Mouse (Mus musculus) MEL (cell line): Measurements from ENCODE around the gene Thoc3. TPM values are rescaled to one million over a fixed set of nuclear protein-coding genes. Genes with fewer than 3 reads are reported as not detected.
A peak's percentile ranks its signal among the peaks of the same experiment; 100 is the strongest.

Experiments
- DNase-seq: peaks from one replicate; pipeline ENCODE4 v3.0.0; 2011; ENCODE audit warnings: low read depth, low spot score
- H3K27ac ChIP-seq: 2 replicates; pipeline ENCODE4 v1.5.1; 2012; ENCODE audit warnings: low read depth, mild to moderate bottlenecking, control low read depth, low read length, moderate library complexity; ENCODE audit not compliant: control insufficient read depth
- H3K27me3 ChIP-seq, 2 experiments: fragments of 150-350 bp in 1 of 2; sonication (generic) in 1 of 2; 2 replicates each; pipeline ENCODE4 v1.6.1; 2012; ENCODE audit warnings: low read length in 2 of 2, mild to moderate bottlenecking in 2 of 2, improper control_type of control experiment in 1 of 2, moderate library complexity in 1 of 2; ENCODE audit not compliant: insufficient read depth in 2 of 2, control insufficient read depth in 1 of 2
- H3K36me3 ChIP-seq, 2 experiments: 2 replicates each; pipeline ENCODE4 v1.6.1; 2012 to 2014; ENCODE audit warnings: low read length in 2 of 2, improper control_type of control experiment in 1 of 2, inconsistent platforms in 1 of 2, mild to moderate bottlenecking in 1 of 2; ENCODE audit not compliant: insufficient read depth in 2 of 2, control insufficient read depth in 1 of 2
- H3K4me1 ChIP-seq, 2 experiments: fragments of 150-350 bp in 1 of 2; sonication (generic) in 1 of 2; 2 replicates each; pipeline ENCODE4 v1.6.1; 2012; ENCODE audit warnings: low read length in 2 of 2, improper control_type of control experiment in 1 of 2, mild to moderate bottlenecking in 1 of 2; ENCODE audit not compliant: insufficient read depth in 2 of 2, control insufficient read depth in 1 of 2
- H3K4me3 ChIP-seq, 2 experiments: fragments of 150-350 bp in 1 of 2; sonication (generic) in 1 of 2; 2 replicates each; pipeline ENCODE4 v1.5.1; 2012; ENCODE audit warnings: low read depth in 2 of 2, low read length in 2 of 2, mild to moderate bottlenecking in 2 of 2, moderate library complexity in 2 of 2, control low read depth in 1 of 2, improper control_type of control experiment in 1 of 2; ENCODE audit not compliant: control insufficient read depth in 1 of 2, insufficient read depth in 1 of 2
- H3K79me2 ChIP-seq: 2 replicates; pipeline ENCODE4 v1.6.1; 2012; ENCODE audit warnings: mild to moderate bottlenecking, low read length, moderate library complexity; ENCODE audit not compliant: control insufficient read depth, poor library complexity, insufficient read depth
- H3K9ac ChIP-seq: 2 replicates; pipeline ENCODE4 v1.6.1; 2012; ENCODE audit warnings: low read depth, mild to moderate bottlenecking, control low read depth, low read length, moderate library complexity; ENCODE audit not compliant: control insufficient read depth, poor library complexity, severe bottlenecking
- H3K9me3 ChIP-seq: fragments of 150-350 bp; sonication (generic); replicated peaks from 2 replicates; pipeline ENCODE4 v1.6.1; 2012; ENCODE audit warnings: mild to moderate bottlenecking, low read length, improper control_type of control experiment, moderate library complexity; ENCODE audit not compliant: insufficient read depth
- BHLHE40 ChIP-seq: IDR thresholded peaks from 2 replicates; pipeline ENCODE4 v1.6.1; 2012; ENCODE audit warnings: low read depth, mild to moderate bottlenecking, inconsistent platforms, low read length, improper control_type of control experiment, borderline replicate concordance
- CHD2 ChIP-seq: IDR thresholded peaks from 2 replicates; pipeline ENCODE4 v1.6.1; 2011; ENCODE audit warnings: low read length, improper control_type of control experiment
- CTCF ChIP-seq, 3 experiments: IDR thresholded peaks in 2 of 3; conservative IDR thresholded peaks in 1 of 3; 2 replicates each; pipeline ENCODE4 v1.5.1; 2011 to 2012; ENCODE audit warnings: low read length in 3 of 3, low read depth in 2 of 3, mild to moderate bottlenecking in 2 of 3, improper control_type of control experiment in 1 of 3, inconsistent platforms in 1 of 3, mixed read lengths in 1 of 3, moderate library complexity in 1 of 3; ENCODE audit not compliant: control insufficient read depth in 1 of 3, insufficient read depth in 1 of 3, poor library complexity in 1 of 3, severe bottlenecking in 1 of 3
- E2F4 ChIP-seq: IDR thresholded peaks from 2 replicates; pipeline ENCODE4 v1.6.1; 2011; ENCODE audit warnings: low read depth, low read length, improper control_type of control experiment, borderline replicate concordance
- EP300 ChIP-seq, 2 experiments: IDR thresholded peaks; 2 replicates each; pipeline ENCODE4 v1.6.1; 2011; ENCODE audit warnings: improper control_type of control experiment in 2 of 2, low read length in 2 of 2, low read depth in 1 of 2, mild to moderate bottlenecking in 1 of 2
- GABPA ChIP-seq: IDR thresholded peaks from 2 replicates; pipeline ENCODE4 v1.6.1; 2012; ENCODE audit warnings: low read depth, mild to moderate bottlenecking, inconsistent platforms, low read length, improper control_type of control experiment, moderate library complexity
- GATA1 ChIP-seq: IDR thresholded peaks from 2 replicates; pipeline ENCODE4 v1.6.1; 2011; ENCODE audit warnings: low read depth, low read length, improper control_type of control experiment
- JUND ChIP-seq: IDR thresholded peaks from 2 replicates; pipeline ENCODE4 v1.6.1; 2011; ENCODE audit warnings: low read depth, mild to moderate bottlenecking, improper control_type of control experiment, low read length
- KAT2A ChIP-seq: conservative IDR thresholded peaks from 2 replicates; pipeline ENCODE4 v1.6.1; 2012; ENCODE audit warnings: low read depth, low read length, improper control_type of control experiment, inconsistent platforms
- MAFK ChIP-seq: IDR thresholded peaks from 2 replicates; pipeline ENCODE4 v1.6.1; 2011; ENCODE audit warnings: low read depth, mild to moderate bottlenecking, low read length, improper control_type of control experiment, borderline replicate concordance
- MAX ChIP-seq: IDR thresholded peaks from 2 replicates; pipeline ENCODE4 v1.6.1; 2011; ENCODE audit warnings: low read length, improper control_type of control experiment
- MEF2A ChIP-seq: IDR thresholded peaks from 2 replicates; pipeline ENCODE4 v1.6.1; 2014; ENCODE audit warnings: low read depth, mild to moderate bottlenecking, inconsistent platforms, low read length, improper control_type of control experiment; ENCODE audit not compliant: poor library complexity, insufficient replicate concordance, severe bottlenecking; ENCODE audit errors: extremely low read depth
- MXI1 ChIP-seq: IDR thresholded peaks from 2 replicates; pipeline ENCODE4 v1.6.1; 2011; ENCODE audit warnings: mild to moderate bottlenecking, low read depth, low read length, improper control_type of control experiment
- MYB ChIP-seq: IDR thresholded peaks from 2 replicates; pipeline ENCODE4 v1.6.1; 2011; ENCODE audit warnings: mild to moderate bottlenecking, low read depth, low read length, improper control_type of control experiment
- NELFE ChIP-seq: IDR thresholded peaks from 2 replicates; pipeline ENCODE4 v1.6.1; 2011; ENCODE audit warnings: low read depth, low read length, improper control_type of control experiment
- NRF1 ChIP-seq: IDR thresholded peaks from 2 replicates; pipeline ENCODE4 v1.6.1; 2014; ENCODE audit warnings: low read depth, mild to moderate bottlenecking, inconsistent platforms, low read length, improper control_type of control experiment, moderate library complexity; ENCODE audit not compliant: poor library complexity, insufficient read depth, severe bottlenecking
- POLR2A ChIP-seq, 2 experiments: IDR thresholded peaks; 2 replicates each; pipeline ENCODE4 v1.6.1; 2011 to 2012; ENCODE audit warnings: low read length in 2 of 2, mild to moderate bottlenecking in 2 of 2, control low read depth in 1 of 2, improper control_type of control experiment in 1 of 2, low read depth in 1 of 2, moderate library complexity in 1 of 2; ENCODE audit not compliant: control insufficient read depth in 1 of 2, insufficient read depth in 1 of 2, poor library complexity in 1 of 2
- POLR2AphosphoS2 ChIP-seq: IDR thresholded peaks from 2 replicates; pipeline ENCODE4 v1.6.1; 2011; ENCODE audit warnings: low read length, improper control_type of control experiment
- POLR2AphosphoS5 ChIP-seq: IDR thresholded peaks from 2 replicates; pipeline ENCODE4 v1.6.1; 2012; ENCODE audit warnings: low read depth, borderline replicate concordance, mild to moderate bottlenecking, inconsistent platforms, low read length, moderate library complexity, mixed read lengths
- RAD21 ChIP-seq: IDR thresholded peaks from 2 replicates; pipeline ENCODE4 v1.6.1; 2011; ENCODE audit warnings: mild to moderate bottlenecking, low read depth, low read length, improper control_type of control experiment
- SIN3A ChIP-seq: IDR thresholded peaks from 2 replicates; pipeline ENCODE4 v1.6.1; 2012; ENCODE audit warnings: low read length, improper control_type of control experiment, inconsistent platforms
- TAL1 ChIP-seq: IDR thresholded peaks from 2 replicates; pipeline ENCODE4 v1.6.1; 2012; ENCODE audit warnings: mild to moderate bottlenecking, inconsistent platforms, low read length, moderate library complexity, mixed read lengths
- UBTF ChIP-seq: IDR thresholded peaks from 2 replicates; pipeline ENCODE4 v1.6.1; 2012; ENCODE audit warnings: low read depth, mild to moderate bottlenecking, inconsistent platforms, low read length, improper control_type of control experiment, moderate library complexity, borderline replicate concordance; ENCODE audit not compliant: insufficient read depth
- USF2 ChIP-seq, 2 experiments: IDR thresholded peaks; 2 replicates each; pipeline ENCODE4 v1.6.1; 2011 to 2012; ENCODE audit warnings: improper control_type of control experiment in 2 of 2, low read length in 2 of 2, borderline replicate concordance in 1 of 2, inconsistent platforms in 1 of 2, low read depth in 1 of 2, mild to moderate bottlenecking in 1 of 2; ENCODE audit not compliant: insufficient read depth in 1 of 2
- ZKSCAN1 ChIP-seq: IDR thresholded peaks from 2 replicates; pipeline ENCODE4 v1.6.1; 2012; ENCODE audit warnings: low read depth, mild to moderate bottlenecking, inconsistent platforms, low read length, improper control_type of control experiment, moderate library complexity
- ZMIZ1 ChIP-seq: IDR thresholded peaks from 2 replicates; pipeline ENCODE4 v1.6.1; 2012; ENCODE audit warnings: low read depth, mild to moderate bottlenecking, inconsistent platforms, low read length, improper control_type of control experiment, moderate library complexity
- ZNF384 ChIP-seq: IDR thresholded peaks from 2 replicates; pipeline ENCODE4 v1.6.1; 2012; ENCODE audit warnings: low read depth, mild to moderate bottlenecking, inconsistent platforms, low read length, improper control_type of control experiment
- polyA plus RNA-seq, 2 experiments: library from polyadenylated mRNA; stranded (reverse) in 1 of 2; unstranded in 1 of 2; fragments of >175 nt in 1 of 2; fragments of >200 nt in 1 of 2; gene quantifications; 2 replicates each; pipeline versions ENCODE4 v1.2.1 to v1.2.4; 2012; ENCODE audit warnings: low replicate concordance in 2 of 2, low read depth in 1 of 2; ENCODE audit not compliant: insufficient read length in 2 of 2, insufficient read depth in 1 of 2, missing spikeins in 1 of 2
- total RNA-seq: library from RNA; depleted of rRNA; stranded (reverse); fragments of 300-350 nt; gene quantifications from 2 replicates; pipeline ENCODE4 v1.2.3, GENCODE M21; 2012

Thoc3 gene
- total and polyA plus RNA-seq, 3 experiments = 94.0 to 109 TPM; not detected in 1

GRCm38 (mm10) chr13:54504611-54505260, 36.1 kb upstream of the Thoc3 start:
- H3K9me3 ChIP-seq = no peaks in the 10 kb centered on the region
- peak overlapping the region; percentile 76 for H3K9ac ChIP-seq
- no peaks in the 10 kb centered on the region for H3K27me3 ChIP-seq
- peaks cover 13 to 14% of the 10 kb centered on the region in 2 experiments for H3K4me1 ChIP-seq
- H3K79me2 ChIP-seq = peaks cover 14% of the 10 kb centered on the region
- TF ChIP-seq UBTF = no peak
- H3K36me3 ChIP-seq = peaks cover 0 to 23% of the 10 kb centered on the region in 2 experiments; a peak in 3 of 4 replicates
- peak overlapping the region; percentile 68 to 86 for H3K4me3 ChIP-seq
- no peak overlapping the region for H3K27ac ChIP-seq
- DNase-seq = peak; percentile 57

GRCm38 (mm10) chr13:54503604-54504521, 35.2 kb upstream of the Thoc3 start, which contains the start of gene Simc1:
TSS of gene Simc1 (plus strand) at chr13:54503779.
- Histone ChIP-seq H3K4me1 (peaks cover 13 to 14% of the 10 kb centered on the region in 2 experiments), H3K36me3 (peaks cover 0 to 23% of the 10 kb centered on the region in 2 experiments; a peak in 3 of 4 replicates), H3K4me3 (peak within 1 kb of the TSS; percentile 68 to 86), H3K9me3 (no peaks in the 10 kb centered on the region), H3K27me3 (no peaks in the 10 kb centered on the region), H3K9ac (peak within 1 kb of the TSS; percentile 76), H3K27ac (peak within 1 kb of the TSS; percentile 19; the same call in 1 of the 2 replicates), H3K79me2 (peaks cover 14% of the 10 kb centered on the region)
- peak; percentile 77 for DNase-seq
- TF ChIP-seq USF2 (IDR thresholded peaks at IDR 0.05; ENCODE audit: borderline replicate concordance in 1 of 2, insufficient read depth in 1 of 2, low read depth in 1 of 2, low read length in 2 of 2) (no peak), KAT2A (no peak), ZMIZ1 (peak; percentile 97), E2F4 (no peak), MAFK (no peak), UBTF (0 out of 2 replicates have a peak, but pooled peaks have one; percentile 84), TAL1 (no peak), CHD2 (no peak), MXI1 (peak; percentile 88), NELFE (peak; percentile 90), RAD21 (no peak), SIN3A (peak; percentile 57), JUND (no peak), CTCF (IDR thresholded peaks at IDR 0.05 in 2 of 3, conservative IDR thresholded peaks at IDR 0.05 in 1 of 3; ENCODE audit: control insufficient read depth in 1 of 3, insufficient read depth in 1 of 3, low read depth in 2 of 3, low read length in 3 of 3, poor library complexity in 1 of 3, severe bottlenecking in 1 of 3) (no peak), ZKSCAN1 (no peak), ZNF384 (no peak), GABPA (no peak), POLR2AphosphoS2 (peak; percentile 84), POLR2A (IDR thresholded peaks at IDR 0.05; ENCODE audit: control insufficient read depth in 1 of 2, insufficient read depth in 1 of 2, low read depth in 1 of 2, low read length in 2 of 2, poor library complexity in 1 of 2) (peak; percentile 69 to 86; a peak in 3 of 4 replicates), POLR2AphosphoS5 (no peak), NRF1 (no peak), BHLHE40 (no peak), MAX (peak; percentile 56), GATA1 (no peak), MEF2A (no peak), MYB (no peak), EP300 (IDR thresholded peaks at IDR 0.05; ENCODE audit: low read depth in 1 of 2, low read length in 2 of 2) (no peak)
